Mouse (Mus musculus): ENCODE results near the gene Vwa8. TPM values are rescaled to one million over a fixed set of nuclear protein-coding genes. Genes with fewer than 3 reads are reported as not detected.

Gene Vwa8
- polyA plus RNA-seq, 1 experiment: 8.7 TPM

DNA sequence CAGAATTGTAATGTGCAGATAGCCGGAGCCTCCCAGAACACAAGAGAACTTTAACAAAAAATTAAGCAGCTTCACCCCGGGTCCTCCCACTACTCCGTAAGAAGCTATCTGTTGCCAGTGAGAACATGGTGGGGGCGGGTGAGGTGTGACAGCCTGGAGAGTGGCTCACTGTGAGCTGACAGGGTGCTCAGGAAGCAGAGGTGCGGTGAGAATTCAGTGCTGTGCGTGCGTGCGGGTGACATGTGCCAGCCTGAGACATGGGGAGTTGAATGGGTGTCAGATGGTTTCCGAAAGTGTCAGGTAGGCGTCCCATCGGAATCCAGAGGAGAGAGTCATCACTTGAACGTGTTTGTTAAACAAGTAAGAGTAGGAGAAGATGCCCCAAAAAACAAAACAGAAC, 390.6 kb downstream of the Vwa8 start:
- peak; percentile 55 for DNase-seq
- Histone ChIP-seq H3K27ac (ENCODE audit: control insufficient read depth, insufficient read depth, low read length) (no peak overlapping the region), H3K27me3 (ENCODE audit: control insufficient read depth, insufficient read depth, low read length) (no peaks in the 10 kb centered on the region), H3K4me3 (ENCODE audit: control insufficient read depth, insufficient read depth, low read length) (no peak overlapping the region), H3K36me3 (ENCODE audit: control insufficient read depth, insufficient read depth, low read length) (no peaks in the 10 kb centered on the region), H3K4me1 (replicated peaks; ENCODE audit: control insufficient read depth, insufficient read depth, low read length) (peaks cover 62% of the 10 kb centered on the region)
- WGBS: 69% methylated on average over 12 of the region's 12 CpGs
- no peak for TF ChIP-seq POLR2A (IDR thresholded peaks at IDR 0.05; ENCODE audit: control insufficient read depth, extremely low read depth, insufficient read depth, low read length, poor library complexity)
- no peak for TF ChIP-seq CTCF (IDR thresholded peaks at IDR 0.05; ENCODE audit: borderline replicate concordance, control insufficient read depth, extremely low read depth, insufficient read depth, low read length, poor library complexity)

DNA sequence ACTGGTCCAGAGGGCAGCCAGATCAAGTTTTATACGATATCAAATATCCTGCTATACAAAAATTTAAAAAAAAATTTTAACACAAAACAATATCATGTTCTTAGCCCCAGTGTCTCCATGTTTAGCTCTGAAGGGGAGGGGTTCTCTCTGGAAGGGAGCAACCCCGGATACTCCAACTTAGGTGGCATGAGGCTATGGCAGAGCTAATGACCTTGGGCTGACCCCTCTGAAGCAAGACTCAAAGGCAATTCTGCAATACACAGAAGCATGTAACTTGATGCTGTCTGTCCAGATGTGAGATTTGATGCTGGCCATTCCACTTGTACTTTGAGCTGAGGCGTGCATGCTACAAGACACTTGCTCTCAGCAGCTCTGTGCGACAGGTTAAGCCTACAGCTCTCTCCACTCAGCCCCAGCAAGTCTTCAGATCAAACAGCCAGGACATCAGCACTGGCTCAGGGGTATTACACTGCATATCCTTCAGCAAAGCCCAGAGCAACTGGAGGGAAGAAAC, 392.3 kb downstream of the Vwa8 start:
- H3K27me3 ChIP-seq (ENCODE audit: control insufficient read depth, insufficient read depth, low read length): no peaks in the 10 kb centered on the region
- peaks cover 51% of the 10 kb centered on the region for H3K4me1 ChIP-seq (replicated peaks; ENCODE audit: control insufficient read depth, insufficient read depth, low read length)
- no peak overlapping the region for H3K27ac ChIP-seq (ENCODE audit: control insufficient read depth, insufficient read depth, low read length)
- H3K36me3 ChIP-seq (ENCODE audit: control insufficient read depth, insufficient read depth, low read length): no peaks in the 10 kb centered on the region
- WGBS: 82% methylated on average over 4 of the region's 4 CpGs
- no peak for DNase-seq
- no peak for TF ChIP-seq POLR2A (IDR thresholded peaks at IDR 0.05; ENCODE audit: control insufficient read depth, extremely low read depth, insufficient read depth, low read length, poor library complexity)
- TF ChIP-seq CTCF (IDR thresholded peaks at IDR 0.05; ENCODE audit: borderline replicate concordance, control insufficient read depth, extremely low read depth, insufficient read depth, low read length, poor library complexity): no peak
- no peak overlapping the region for H3K4me3 ChIP-seq (ENCODE audit: control insufficient read depth, insufficient read depth, low read length)

DNA sequence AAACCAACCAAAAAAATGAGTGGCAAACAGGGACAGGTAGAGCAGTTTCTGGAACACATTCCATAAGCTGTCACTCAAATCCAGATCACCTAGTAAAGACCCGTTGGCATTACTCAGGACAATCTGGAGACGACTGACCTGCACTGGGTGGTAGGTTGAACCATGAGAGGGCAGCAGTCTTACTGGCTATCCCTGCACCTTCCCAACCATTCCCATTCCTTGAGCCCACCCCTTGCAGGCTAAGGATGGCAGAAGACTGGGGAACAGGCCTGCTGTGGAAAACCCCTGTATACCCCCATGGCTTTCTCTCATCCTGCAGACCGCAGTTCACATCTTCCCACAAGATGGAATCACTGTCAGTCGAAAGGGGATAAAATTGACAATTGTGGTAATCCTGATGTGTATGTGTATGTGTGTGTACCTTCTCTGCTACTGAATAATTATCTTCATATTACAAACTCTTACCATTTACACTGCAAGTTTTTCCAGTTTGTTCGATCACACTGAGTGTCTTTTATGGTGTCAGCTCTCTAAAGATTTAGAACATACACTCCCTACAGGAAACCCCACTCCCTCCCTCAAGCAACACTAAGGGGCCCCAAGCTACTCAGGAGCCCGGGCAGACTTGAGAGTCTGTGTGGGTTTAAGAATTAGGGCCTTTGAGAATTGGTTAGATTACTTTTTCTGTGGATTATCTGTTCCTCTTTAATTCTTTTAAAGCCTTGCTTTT, 393.0 kb downstream of the Vwa8 start:
- TF ChIP-seq CTCF (IDR thresholded peaks at IDR 0.05; ENCODE audit: borderline replicate concordance, control insufficient read depth, extremely low read depth, insufficient read depth, low read length, poor library complexity) (no peak), POLR2A (IDR thresholded peaks at IDR 0.05; ENCODE audit: control insufficient read depth, extremely low read depth, insufficient read depth, low read length, poor library complexity) (no peak)
- Histone ChIP-seq H3K36me3 (ENCODE audit: control insufficient read depth, insufficient read depth, low read length) (no peaks in the 10 kb centered on the region), H3K27me3 (ENCODE audit: control insufficient read depth, insufficient read depth, low read length) (no peaks in the 10 kb centered on the region), H3K27ac (ENCODE audit: control insufficient read depth, insufficient read depth, low read length) (peak overlapping the region; percentile 62; the same call in 1 of the 2 replicates), H3K4me3 (ENCODE audit: control insufficient read depth, insufficient read depth, low read length) (no peak overlapping the region), H3K4me1 (replicated peaks; ENCODE audit: control insufficient read depth, insufficient read depth, low read length) (peaks cover 51% of the 10 kb centered on the region)
- peak; percentile 43 for DNase-seq
- 52% methylated on average over 6 of the region's 6 CpGs for WGBS

DNA sequence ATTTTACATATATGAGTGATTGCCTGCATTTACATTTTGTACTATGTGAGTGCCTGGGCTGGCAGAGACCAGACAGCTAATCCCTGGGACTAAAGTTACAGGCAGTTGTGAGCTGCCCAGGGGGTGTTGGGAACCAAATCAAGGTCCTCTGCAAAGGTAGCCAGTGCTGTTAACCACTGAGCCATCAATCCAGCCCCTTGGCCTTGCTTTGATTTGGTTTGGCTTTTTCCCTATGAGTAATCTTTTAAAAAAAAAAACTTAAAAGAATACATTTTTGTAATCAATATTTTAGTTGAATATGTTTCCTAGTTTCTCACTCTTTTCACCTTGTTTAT, 393.5 kb downstream of the Vwa8 start:
- Histone ChIP-seq H3K27ac (ENCODE audit: control insufficient read depth, insufficient read depth, low read length) (peak overlapping the region; percentile 62; the same call in 1 of the 2 replicates), H3K4me1 (replicated peaks; ENCODE audit: control insufficient read depth, insufficient read depth, low read length) (peaks cover 52% of the 10 kb centered on the region), H3K36me3 (ENCODE audit: control insufficient read depth, insufficient read depth, low read length) (no peaks in the 10 kb centered on the region), H3K27me3 (ENCODE audit: control insufficient read depth, insufficient read depth, low read length) (no peaks in the 10 kb centered on the region), H3K4me3 (ENCODE audit: control insufficient read depth, insufficient read depth, low read length) (no peak overlapping the region)
- TF ChIP-seq CTCF (IDR thresholded peaks at IDR 0.05; ENCODE audit: borderline replicate concordance, control insufficient read depth, extremely low read depth, insufficient read depth, low read length, poor library complexity): no peak
- TF ChIP-seq POLR2A (IDR thresholded peaks at IDR 0.05; ENCODE audit: control insufficient read depth, extremely low read depth, insufficient read depth, low read length, poor library complexity): no peak
- no peak for DNase-seq

DNA sequence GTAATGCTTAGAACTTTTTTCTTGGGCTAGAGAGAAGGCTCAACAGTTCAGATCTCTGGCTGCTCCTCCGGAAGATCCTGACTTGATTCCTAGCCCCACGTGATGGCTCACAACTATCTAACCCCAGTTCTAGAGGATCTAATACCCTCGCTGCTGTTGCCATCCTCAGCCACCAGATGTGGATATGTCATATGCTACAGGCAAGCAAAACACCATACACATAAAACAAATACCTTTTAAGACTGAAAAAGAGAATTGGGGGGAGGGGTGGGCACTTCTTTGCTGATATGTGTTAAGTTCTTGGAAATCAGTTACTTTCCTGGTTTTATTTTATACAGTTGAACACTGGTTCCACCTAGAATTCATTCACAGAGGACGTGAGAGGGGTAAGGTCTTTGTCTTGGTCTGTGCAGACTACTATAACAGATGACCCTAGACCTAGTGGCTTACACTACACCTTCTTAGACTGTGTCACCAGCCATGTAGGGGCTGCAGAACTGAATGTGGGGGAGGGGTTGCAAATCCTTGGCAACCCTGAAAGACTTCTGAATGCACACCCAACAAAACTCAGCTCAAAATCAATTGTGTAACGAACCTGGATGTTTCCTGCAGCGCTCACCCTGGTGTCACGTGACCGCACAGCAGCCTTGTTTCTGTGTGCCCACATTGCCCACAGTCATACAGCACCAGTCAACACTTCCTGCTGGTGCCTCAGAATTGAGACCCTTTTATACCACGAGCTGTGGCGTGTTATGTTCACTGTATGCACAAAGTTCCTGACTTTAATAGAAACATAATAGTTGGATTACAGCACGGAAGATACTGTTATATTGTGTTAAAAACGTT, 394.4 kb downstream of the Vwa8 start:
- Histone ChIP-seq H3K27me3 (ENCODE audit: control insufficient read depth, insufficient read depth, low read length) (no peaks in the 10 kb centered on the region), H3K4me3 (ENCODE audit: control insufficient read depth, insufficient read depth, low read length) (no peak overlapping the region), H3K4me1 (replicated peaks; ENCODE audit: control insufficient read depth, insufficient read depth, low read length) (peaks cover 51% of the 10 kb centered on the region), H3K27ac (ENCODE audit: control insufficient read depth, insufficient read depth, low read length) (peak overlapping the region; percentile 97), H3K36me3 (ENCODE audit: control insufficient read depth, insufficient read depth, low read length) (no peaks in the 10 kb centered on the region)
- DNase-seq: peak; percentile 87
- 13% methylated on average over 12 of the region's 12 CpGs for WGBS
- TF ChIP-seq POLR2A (IDR thresholded peaks at IDR 0.05; ENCODE audit: control insufficient read depth, extremely low read depth, insufficient read depth, low read length, poor library complexity) (no peak), CTCF (IDR thresholded peaks at IDR 0.05; ENCODE audit: borderline replicate concordance, control insufficient read depth, extremely low read depth, insufficient read depth, low read length, poor library complexity) (0 out of 2 replicates have a peak, but pooled peaks have one; percentile 30)

DNA sequence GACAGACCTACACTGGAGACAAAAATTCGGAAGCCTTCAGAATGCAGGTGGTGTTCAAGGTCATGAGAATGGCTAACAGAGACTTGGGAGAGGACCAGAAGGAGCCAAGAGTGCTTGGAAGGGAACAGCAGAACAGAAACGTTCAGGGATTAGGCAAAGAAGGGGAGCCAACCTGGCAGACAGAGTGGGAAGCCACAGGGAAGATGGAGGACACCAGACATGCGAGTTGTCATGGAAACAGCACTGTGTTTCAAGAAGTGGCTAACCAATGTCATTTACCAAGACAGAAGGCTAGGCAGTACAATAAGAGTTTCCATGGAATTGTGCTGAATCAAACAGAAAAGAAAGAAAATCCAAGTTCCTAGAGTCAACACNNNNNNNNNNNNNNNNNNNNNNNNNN, 395.7 kb downstream of the Vwa8 start:
- no peak for DNase-seq
- 75% methylated on average over 3 of the region's 3 CpGs for WGBS
- Histone ChIP-seq H3K4me3 (ENCODE audit: control insufficient read depth, insufficient read depth, low read length) (no peak overlapping the region), H3K4me1 (replicated peaks; ENCODE audit: control insufficient read depth, insufficient read depth, low read length) (peaks cover 44% of the 10 kb centered on the region), H3K36me3 (ENCODE audit: control insufficient read depth, insufficient read depth, low read length) (no peaks in the 10 kb centered on the region), H3K27me3 (ENCODE audit: control insufficient read depth, insufficient read depth, low read length) (no peaks in the 10 kb centered on the region), H3K27ac (ENCODE audit: control insufficient read depth, insufficient read depth, low read length) (peak overlapping the region; percentile 21; the same call in 1 of the 2 replicates)
- TF ChIP-seq CTCF (IDR thresholded peaks at IDR 0.05; ENCODE audit: borderline replicate concordance, control insufficient read depth, extremely low read depth, insufficient read depth, low read length, poor library complexity): no peak
- TF ChIP-seq POLR2A (IDR thresholded peaks at IDR 0.05; ENCODE audit: control insufficient read depth, extremely low read depth, insufficient read depth, low read length, poor library complexity): no peak
